Mouse (Mus musculus) thymus, postnatal 4 days (tissue): ENCODE results near the gene Gm7694.

Experiments
- DNase-seq: peaks from one replicate; pipeline ENCODE4 v3.0.0; 2021

Gene Gm7694

DNA sequence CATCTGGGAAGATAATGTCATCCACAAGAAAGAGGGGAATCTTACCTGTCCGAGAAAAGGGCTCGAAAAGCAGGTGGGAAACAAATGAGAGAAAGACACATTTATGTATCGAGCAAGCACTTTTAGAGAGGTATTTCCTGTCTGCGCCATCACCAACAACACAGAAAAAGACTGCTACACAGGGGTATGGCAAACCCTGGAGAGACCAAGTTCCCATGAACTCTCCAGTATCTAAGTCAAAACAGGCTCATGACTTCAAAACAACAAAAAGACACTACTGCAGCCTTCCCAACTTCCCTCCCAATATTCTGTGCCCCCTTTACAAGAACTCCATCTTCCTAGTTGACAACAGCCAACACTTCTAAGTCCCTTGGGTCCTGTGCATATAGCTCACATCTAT, at the start of gene Gm7694:
Gm7694 (minus strand) TSS at position 101 of the 400 bp plus-strand sequence.
- no peak for DNase-seq

GRCm38 (mm10) chr1:170353335-170353734, 47.2 kb upstream of the Gm7694 start:
- no peak for DNase-seq

DNA sequence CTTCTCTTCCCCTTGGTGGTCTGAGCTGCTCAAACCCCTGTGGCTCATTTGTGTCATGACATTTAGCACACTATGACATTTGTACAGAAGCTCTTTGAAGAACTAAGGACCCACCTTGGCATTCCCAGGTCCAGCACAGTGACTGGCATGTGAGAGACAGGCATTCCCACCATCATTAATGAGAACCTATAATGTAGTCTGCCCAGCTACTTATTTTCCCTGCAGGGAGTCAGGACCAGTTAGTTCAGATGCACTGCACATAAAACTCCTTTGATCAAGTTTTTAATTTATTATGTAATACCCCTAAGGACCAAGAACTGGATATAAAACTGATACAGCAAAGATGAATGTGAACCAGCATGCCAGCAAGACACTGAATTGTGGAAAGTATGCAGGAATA, 44.9 kb upstream of the Gm7694 start:
- DNase-seq: no peak

- no peak for DNase-seq
These were observed 40.1 kb upstream of the Gm7694 start for GRCm38 (mm10) chr1:170346266-170346665.

DNA sequence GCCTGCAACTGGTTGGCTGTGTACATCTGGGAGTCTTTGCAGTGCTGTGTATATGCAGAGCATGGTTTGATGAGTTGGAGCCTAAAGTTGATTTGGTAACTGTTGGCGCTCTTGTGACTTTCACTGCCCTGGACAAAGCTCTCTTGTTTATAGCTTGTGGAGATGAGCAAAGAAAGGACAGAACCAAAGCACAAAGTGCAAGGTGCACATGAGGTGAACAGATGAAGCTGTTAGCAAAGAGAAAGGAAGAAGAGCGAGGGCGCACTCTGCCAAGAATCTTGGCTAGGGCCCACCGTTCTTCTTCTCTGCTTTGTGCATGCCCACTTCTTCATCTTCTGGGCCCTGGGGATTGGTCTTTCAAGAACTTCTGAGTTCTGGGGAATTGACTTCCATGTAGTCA, 37.8 kb upstream of the Gm7694 start:
- no peak for DNase-seq

GRCm38 (mm10) chr1:170343081-170343480, 36.9 kb upstream of the Gm7694 start:
- DNase-seq: no peak

GRCm38 (mm10) chr1:170339943-170340342, 33.8 kb upstream of the Gm7694 start:
- no peak for DNase-seq

DNA sequence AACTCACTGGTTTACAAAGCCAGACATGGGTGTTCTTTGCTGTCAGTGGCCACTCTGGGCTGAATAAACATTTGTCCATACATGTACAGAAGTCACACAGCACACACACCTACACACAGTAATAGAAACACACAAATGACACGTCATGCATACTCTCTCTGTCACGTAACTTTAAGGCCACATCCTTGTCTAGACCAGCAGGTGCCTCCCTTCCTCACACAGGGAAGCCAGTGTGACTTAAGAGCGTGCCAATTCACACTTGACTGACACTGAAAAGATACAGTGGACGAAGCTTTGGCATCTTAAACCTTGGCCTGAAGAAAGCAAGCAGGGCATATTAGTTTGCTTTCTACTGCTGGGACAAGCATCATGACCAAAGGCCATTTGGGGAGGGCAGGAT, 26.6 kb upstream of the Gm7694 start:
- no peak for DNase-seq

DNA sequence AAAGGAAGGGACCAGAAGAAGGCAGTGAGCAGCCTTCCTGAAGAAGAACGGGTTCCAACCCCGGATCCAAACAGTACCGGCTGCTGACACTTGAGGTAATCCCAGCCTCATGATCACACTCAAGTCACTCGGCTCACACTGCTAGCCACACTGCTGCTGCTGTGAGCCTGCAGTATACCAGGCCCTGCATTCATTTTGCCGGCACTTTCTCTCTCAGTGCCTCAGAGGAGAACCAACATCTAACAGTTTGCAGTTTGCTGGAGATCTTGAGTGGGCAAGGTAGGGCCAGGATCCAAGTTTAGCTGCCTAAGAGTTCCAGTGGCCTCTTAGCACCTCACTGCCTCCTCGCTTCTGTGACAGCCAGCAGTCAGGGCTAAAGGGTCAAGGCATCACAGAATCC, 25.8 kb upstream of the Gm7694 start:
- no peak for DNase-seq

DNA sequence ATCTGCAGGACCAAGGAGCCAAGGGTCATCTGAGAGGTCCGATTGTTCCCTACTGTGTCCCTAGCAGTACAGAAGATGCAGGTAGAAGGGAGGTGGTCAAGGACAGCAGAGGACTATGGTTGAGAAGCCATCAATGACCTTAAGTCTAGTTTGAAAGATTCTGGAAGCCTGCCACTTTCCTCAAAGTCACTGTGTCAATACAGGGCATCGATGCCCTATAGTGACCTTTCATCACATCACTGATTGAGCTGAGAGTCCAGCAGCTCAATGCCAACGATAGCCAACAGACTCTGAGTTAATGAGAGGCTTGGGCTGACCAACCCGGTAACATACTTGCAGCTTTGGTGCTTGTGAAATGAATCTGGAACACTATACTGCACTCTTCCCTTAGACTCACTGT, 19.1 kb upstream of the Gm7694 start:
- no peak for DNase-seq

DNA sequence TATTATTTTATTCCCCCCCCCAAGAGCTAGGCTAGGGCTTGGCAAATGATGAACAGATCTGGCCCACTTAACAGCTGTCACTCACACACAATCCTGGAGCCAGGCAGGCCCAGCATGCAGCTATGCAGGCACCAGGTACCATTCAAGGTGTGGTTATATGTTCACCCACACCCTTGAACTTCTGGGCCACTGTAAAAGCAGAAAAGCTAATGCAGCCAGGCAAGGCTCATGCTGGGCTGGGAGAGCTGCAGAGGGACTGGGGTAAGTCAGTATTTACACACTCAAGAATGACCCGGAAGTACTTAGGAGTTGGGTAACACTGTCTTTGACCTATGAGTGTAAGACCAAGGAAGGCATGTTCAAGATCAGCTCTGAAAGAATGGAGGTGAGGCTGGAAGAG, 18.2 kb upstream of the Gm7694 start:
- DNase-seq: no peak

DNA sequence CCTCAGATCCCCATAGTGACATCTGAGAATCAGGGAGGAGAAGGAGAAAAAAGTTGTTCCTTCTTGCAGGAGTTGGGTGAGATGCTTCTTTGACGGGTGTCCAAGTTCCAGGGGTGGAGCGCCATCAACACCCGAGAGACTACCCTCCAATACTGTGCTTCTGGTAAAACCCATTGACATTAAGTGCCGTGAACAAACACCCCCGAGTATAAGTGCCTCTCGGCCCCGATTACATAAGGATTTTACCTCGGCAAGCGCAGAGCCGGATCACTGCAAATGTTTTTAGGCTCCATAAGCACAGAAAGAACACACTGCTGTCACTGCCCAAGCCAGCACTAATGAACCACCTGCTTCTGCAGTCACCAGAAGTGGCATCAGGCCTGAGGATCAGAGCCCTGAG, 16.9 kb upstream of the Gm7694 start:
- DNase-seq: no peak

GRCm38 (mm10) chr1:170322046-170322445, 15.9 kb upstream of the Gm7694 start:
- DNase-seq: no peak

- no peak for DNase-seq
These were observed 5.3 kb upstream of the Gm7694 start for GRCm38 (mm10) chr1:170311431-170311830.

- no peak for DNase-seq
These were observed 2.4 kb upstream of the Gm7694 start, which contains the start of gene Spata46 for GRCm38 (mm10) chr1:170308503-170308902. Gene Spata46 (plus strand): TSS chr1:170308803.

- no peak for DNase-seq
These were observed 1.1 kb downstream of the Gm7694 start for GRCm38 (mm10) chr1:170305002-170305401.

GRCm38 (mm10) chr1:170303103-170303502, 3.0 kb downstream of the Gm7694 start:
- DNase-seq: no peak

GRCm38 (mm10) chr1:170302456-170302855, 3.7 kb downstream of the Gm7694 start:
- DNase-seq: no peak

DNA sequence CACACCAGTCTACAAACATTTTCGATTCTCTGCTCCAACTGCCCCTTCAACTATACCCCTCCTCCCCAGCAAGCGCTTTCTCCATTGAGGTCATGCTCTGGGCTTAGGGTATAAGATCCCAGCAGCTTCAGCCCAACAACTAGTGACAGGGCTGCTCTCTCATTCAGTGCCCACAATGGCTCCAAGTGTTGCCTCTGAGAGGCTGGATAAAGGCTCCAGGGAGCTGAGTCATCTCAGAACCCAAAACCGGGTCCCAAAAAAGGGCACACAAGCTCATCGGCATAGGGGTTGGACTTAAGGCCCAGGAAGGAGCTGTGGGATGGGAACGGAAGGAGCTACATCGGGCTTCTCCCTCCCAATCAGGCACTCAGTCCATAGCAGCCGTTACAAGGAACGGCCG, 4.4 kb downstream of the Gm7694 start:
- no peak for DNase-seq

- DNase-seq: no peak
These were observed 6.6 kb downstream of the Gm7694 start for GRCm38 (mm10) chr1:170299496-170299895.

GRCm38 (mm10) chr1:170294786-170295570, 11.2 kb downstream of the Gm7694 start:
- DNase-seq: no peak

DNA sequence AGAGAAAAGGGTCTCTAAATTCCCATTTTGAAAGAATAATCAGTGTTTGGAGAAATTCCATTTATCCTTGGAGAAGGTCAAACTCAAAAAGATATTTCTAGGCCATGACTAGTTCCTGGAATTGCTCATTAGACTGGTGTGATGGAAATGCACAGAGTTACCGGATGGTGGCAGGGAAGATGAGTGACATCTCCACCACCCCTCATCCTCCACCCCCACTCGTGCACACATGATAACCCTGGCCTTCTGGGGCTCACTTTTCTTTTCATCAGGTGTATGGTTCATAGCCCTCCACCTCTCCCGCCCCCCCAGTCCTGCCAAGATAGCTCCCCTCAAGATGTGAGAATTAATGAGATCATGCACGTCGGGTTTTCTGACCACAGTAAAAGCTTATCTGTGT, 12.9 kb downstream of the Gm7694 start:
- no peak for DNase-seq

DNA sequence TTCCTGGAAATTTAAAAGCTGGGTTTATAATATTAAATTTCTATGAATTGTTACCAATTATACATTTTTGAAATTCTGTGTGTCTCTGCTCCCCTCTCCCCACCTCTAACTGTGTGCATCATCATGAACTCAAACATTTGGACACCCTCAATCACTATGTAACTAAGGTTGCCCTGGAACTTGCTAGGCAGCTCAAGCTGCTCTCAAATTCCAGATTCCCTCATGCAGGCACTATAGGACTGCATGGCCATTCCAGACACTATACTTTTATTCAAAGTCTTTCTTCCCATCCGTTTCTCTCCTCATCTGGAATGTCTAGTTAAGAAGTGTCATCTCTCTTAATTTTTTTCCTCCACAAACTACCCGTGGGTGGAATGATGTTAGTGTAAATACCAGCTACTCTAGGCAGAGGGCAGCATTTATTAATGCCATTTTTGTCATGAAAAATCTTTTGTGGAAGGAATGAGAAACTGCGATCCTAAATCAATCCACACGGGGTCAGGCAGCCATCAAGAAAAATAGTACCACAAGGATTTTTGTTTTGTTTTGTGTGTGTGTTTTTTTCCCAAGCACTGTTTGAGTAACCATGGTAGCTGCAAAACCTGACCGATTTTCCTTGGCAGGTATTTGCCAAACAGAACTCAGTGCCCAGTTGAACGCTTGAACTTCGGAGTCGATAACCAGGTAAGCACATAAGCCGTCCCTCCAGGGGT, 13.7 kb downstream of the Gm7694 start:
- DNase-seq: no peak

- no peak for DNase-seq
These were observed 23.6 kb downstream of the Gm7694 start for GRCm38 (mm10) chr1:170282415-170283129.
